Mouse (Mus musculus) lung, embryonic 16.5 days (tissue): ENCODE data around the gene Tnfrsf14. TPM values are rescaled to one million over a fixed set of nuclear protein-coding genes. Genes with fewer than 3 reads are reported as not detected.

Source experiments
- ATAC-seq: fragments of 200-750 bp; cut with Nextera tagmentation; 2 replicates; pipeline ENCODE4 v1.8.0; 2017; ENCODE audit warnings: low read depth, mild to moderate bottlenecking, moderate library complexity
- H3K27ac ChIP-seq: fragments of 300-500 bp; sonication (generic); 2 replicates; pipeline ENCODE4 v1.5.1; 2014; ENCODE audit warnings: mild to moderate bottlenecking, control low read depth, low read length
- H3K27me3 ChIP-seq: fragments of 300-500 bp; sonication (generic); 2 replicates; pipeline ENCODE4 v1.6.1; 2014; ENCODE audit warnings: low read depth, low read length, mixed read lengths; ENCODE audit not compliant: control insufficient read depth, insufficient read depth
- H3K36me3 ChIP-seq: fragments of 300-500 bp; sonication (generic); 2 replicates; pipeline ENCODE4 v1.6.1; 2014; ENCODE audit warnings: low read length; ENCODE audit not compliant: control insufficient read depth, insufficient read depth
- H3K4me1 ChIP-seq: fragments of 300-500 bp; sonication (generic); replicated peaks from 2 replicates; pipeline ENCODE4 v1.6.1; 2014; ENCODE audit warnings: low read length, mixed read lengths; ENCODE audit not compliant: control insufficient read depth, insufficient read depth
- H3K4me2 ChIP-seq: fragments of 300-500 bp; sonication (generic); 2 replicates; pipeline ENCODE4 v1.6.1; 2014; ENCODE audit warnings: low read depth, low read length, control low read depth
- H3K4me3 ChIP-seq: fragments of 300-500 bp; sonication (generic); 2 replicates; pipeline ENCODE4 v1.5.1; 2014; ENCODE audit warnings: mild to moderate bottlenecking, low read length, control low read depth
- H3K9ac ChIP-seq: fragments of 300-500 bp; sonication (generic); 2 replicates; pipeline ENCODE4 v1.6.1; 2014; ENCODE audit warnings: low read length, control low read depth
- H3K9me3 ChIP-seq: fragments of 300-500 bp; sonication (generic); 2 replicates; pipeline ENCODE4 v1.6.1; 2016; ENCODE audit warnings: low read length; ENCODE audit not compliant: control insufficient read depth
- WGBS: fragments of 180-500 bp; shearing (Covaris S2); extraction: QIAGEN DNeasy Blood & Tissue Kit; methylation state at CpG from one replicate; pipeline ENCODE4 v1.1.7; 2014; 5-methylcytosine and 5-hydroxymethylcytosine counted together
- polyA plus RNA-seq: library from polyadenylated mRNA; unstranded; fragments of >200 nt; fragmentation: Nextera tagmentation; extraction: Ambion mirVana; gene quantifications from 2 replicates; pipeline ENCODE4 v1.2.1, GENCODE M21; 2015

Tnfrsf14 gene
- polyA plus RNA-seq, 1 experiment from 2014 or later, result 1.7 TPM

GRCm38 (mm10) chr4:154895549-154895948, 32.8 kb downstream of the Tnfrsf14 start:
- Histone ChIP-seq H3K27me3 (no peaks in the 10 kb centered on the region), H3K36me3 (no peaks in the 10 kb centered on the region), H3K27ac (no peak overlapping the region), H3K9ac (no peak overlapping the region), H3K9me3 (no peaks in the 10 kb centered on the region), H3K4me3 (no peak overlapping the region), H3K4me1 (peaks cover 14% of the 10 kb centered on the region; the same call in 1 of the 2 replicates), H3K4me2 (no peak overlapping the region)
- 66% methylated on average over 5 of the region's 5 CpGs for WGBS
- ATAC-seq, result no peak

- 63% methylated on average over 14 of the region's 14 CpGs for WGBS
- Histone ChIP-seq H3K9ac (no peak overlapping the region), H3K4me1 (no peaks in the 10 kb centered on the region), H3K36me3 (no peaks in the 10 kb centered on the region), H3K4me2 (no peak overlapping the region), H3K27me3 (no peaks in the 10 kb centered on the region), H3K9me3 (no peaks in the 10 kb centered on the region), H3K27ac (no peak overlapping the region), H3K4me3 (no peak overlapping the region)
- 0 out of 2 replicates have a peak, but pooled peaks have one; percentile 32 for ATAC-seq
Observed at GRCm38 (mm10) chr4:154890887-154891286, 37.5 kb downstream of the Tnfrsf14 start.

GRCm38 (mm10) chr4:154887593-154888250, 40.6 kb downstream of the Tnfrsf14 start:
- no peaks in the 10 kb centered on the region for H3K27me3 ChIP-seq
- no peak overlapping the region for H3K9ac ChIP-seq
- no peaks in the 10 kb centered on the region for H3K4me1 ChIP-seq
- no peaks in the 10 kb centered on the region for H3K36me3 ChIP-seq
- H3K4me2 ChIP-seq, result no peak overlapping the region
- 73% methylated on average over 15 of the region's 15 CpGs for WGBS
- H3K27ac ChIP-seq, result no peak overlapping the region
- H3K4me3 ChIP-seq, result no peak overlapping the region
- no peak for ATAC-seq
- no peaks in the 10 kb centered on the region for H3K9me3 ChIP-seq

GRCm38 (mm10) chr4:154886876-154887592, 41.3 kb downstream of the Tnfrsf14 start:
- Histone ChIP-seq H3K9me3 (no peaks in the 10 kb centered on the region), H3K27ac (no peak overlapping the region), H3K4me3 (no peak overlapping the region), H3K27me3 (no peaks in the 10 kb centered on the region), H3K4me1 (no peaks in the 10 kb centered on the region), H3K4me2 (no peak overlapping the region), H3K36me3 (no peaks in the 10 kb centered on the region), H3K9ac (no peak overlapping the region)
- WGBS, result 59% methylated on average over 13 of the region's 13 CpGs
- ATAC-seq, result no peak

GRCm38 (mm10) chr4:154885416-154885815, 42.9 kb downstream of the Tnfrsf14 start:
- Histone ChIP-seq H3K9ac (no peak overlapping the region), H3K4me3 (no peak overlapping the region), H3K4me2 (no peak overlapping the region), H3K27me3 (no peaks in the 10 kb centered on the region), H3K9me3 (no peaks in the 10 kb centered on the region), H3K36me3 (no peaks in the 10 kb centered on the region), H3K4me1 (no peaks in the 10 kb centered on the region), H3K27ac (no peak overlapping the region)
- no peak for ATAC-seq
- WGBS, result 76% methylated on average over 11 of the region's 11 CpGs

- Histone ChIP-seq H3K4me3 (no peak overlapping the region), H3K4me1 (no peaks in the 10 kb centered on the region), H3K27me3 (no peaks in the 10 kb centered on the region), H3K9me3 (no peaks in the 10 kb centered on the region), H3K4me2 (no peak overlapping the region), H3K9ac (no peak overlapping the region), H3K27ac (no peak overlapping the region), H3K36me3 (no peaks in the 10 kb centered on the region)
- 24% methylated on average over 14 of the region's 14 CpGs for WGBS
- ATAC-seq, result no peak
Observed at GRCm38 (mm10) chr4:154882014-154882659, 46.2 kb downstream of the Tnfrsf14 start.

- no peak overlapping the region for H3K27ac ChIP-seq
- H3K4me1 ChIP-seq, result no peaks in the 10 kb centered on the region
- WGBS, result 51% methylated on average over 6 of the region's 6 CpGs
- no peak overlapping the region for H3K4me2 ChIP-seq
- no peak for ATAC-seq
- H3K36me3 ChIP-seq, result no peaks in the 10 kb centered on the region
- H3K4me3 ChIP-seq, result no peak overlapping the region
- H3K9me3 ChIP-seq, result no peaks in the 10 kb centered on the region
- H3K9ac ChIP-seq, result no peak overlapping the region
- H3K27me3 ChIP-seq, result no peaks in the 10 kb centered on the region
Observed at GRCm38 (mm10) chr4:154880730-154881129, 47.6 kb downstream of the Tnfrsf14 start.

GRCm38 (mm10) chr4:154877864-154878548, 50.4 kb downstream of the Tnfrsf14 start:
- no peaks in the 10 kb centered on the region for H3K9me3 ChIP-seq
- peak overlapping the region; percentile 38 for H3K4me3 ChIP-seq
- H3K27ac ChIP-seq, result peak overlapping the region; percentile 75
- H3K4me2 ChIP-seq, result peak overlapping the region; percentile 56
- no peaks in the 10 kb centered on the region for H3K36me3 ChIP-seq
- no peaks in the 10 kb centered on the region for H3K4me1 ChIP-seq
- 6% methylated on average over 18 of the region's 18 CpGs for WGBS
- peak overlapping the region; percentile 61 for H3K9ac ChIP-seq
- peak; percentile 98 for ATAC-seq
- no peaks in the 10 kb centered on the region for H3K27me3 ChIP-seq

GRCm38 (mm10) chr4:154873186-154873585, 55.2 kb downstream of the Tnfrsf14 start:
- Histone ChIP-seq H3K27me3 (no peaks in the 10 kb centered on the region; the same call in 1 of the 2 replicates), H3K4me3 (no peak overlapping the region), H3K9ac (no peak overlapping the region), H3K4me1 (no peaks in the 10 kb centered on the region), H3K9me3 (no peaks in the 10 kb centered on the region), H3K4me2 (no peak overlapping the region), H3K36me3 (no peaks in the 10 kb centered on the region), H3K27ac (no peak overlapping the region)
- no peak for ATAC-seq
- 57% methylated on average over 6 of the region's 6 CpGs for WGBS
